Mouse (Mus musculus) CH12.LX (cell line): ENCODE measurements at regions not wholly inside any gene's neighbourhood (a gene's known extent, or its start where the extent isn't known, plus 50 kb on each side); places are given as distances from the start of the nearest gene placed in this dataset.

Source experiments
- DNase-seq: peaks from one replicate; pipeline ENCODE4 v3.0.0-alpha.2; 2013; ENCODE audit errors: extremely low read depth
- H3K27ac ChIP-seq: 2 replicates; pipeline ENCODE4 v1.5.1; 2012; ENCODE audit warnings: low read depth, mild to moderate bottlenecking, control low read depth, moderate library complexity; ENCODE audit not compliant: insufficient read depth
- H3K27me3 ChIP-seq: replicated peaks from 2 replicates; pipeline ENCODE3; 2012; ENCODE audit warnings: inconsistent platforms
- H3K36me3 ChIP-seq, 2 experiments: replicated peaks in 1 of 2; 2 replicates each; pipeline versions ENCODE3 to v1.6.1; 2012; ENCODE audit warnings: inconsistent platforms in 1 of 2, low read length in 1 of 2, mild to moderate bottlenecking in 1 of 2, mixed read lengths in 1 of 2, moderate library complexity in 1 of 2; ENCODE audit not compliant: control insufficient read depth in 1 of 2, insufficient read depth in 1 of 2
- H3K4me1 ChIP-seq, 2 experiments: 2 replicates each; pipeline ENCODE4 v1.6.1; 2012; ENCODE audit warnings: inconsistent platforms in 1 of 2, moderate library complexity in 1 of 2; ENCODE audit not compliant: insufficient read depth in 2 of 2, control insufficient read depth in 1 of 2
- H3K4me2 ChIP-seq: 2 replicates; pipeline ENCODE4 v1.6.1; 2012; ENCODE audit warnings: low read depth, mild to moderate bottlenecking, control low read depth; ENCODE audit not compliant: poor library complexity, insufficient read depth, severe bottlenecking
- H3K4me3 ChIP-seq, 3 experiments: fragments of 150-350 bp in 1 of 3; sonication (generic) in 1 of 3; replicated peaks in 1 of 3; 2 replicates each; pipeline versions ENCODE3 to v1.5.1; 2011 to 2012; ENCODE audit warnings: low read depth in 2 of 3, low read length in 2 of 3, mild to moderate bottlenecking in 2 of 3, moderate library complexity in 2 of 3, control low read depth in 1 of 3, improper control_type of control experiment in 1 of 3, inconsistent platforms in 1 of 3, mixed read lengths in 1 of 3; ENCODE audit not compliant: poor library complexity in 1 of 3
- H3K79me2 ChIP-seq: replicated peaks from 2 replicates; pipeline ENCODE4 v1.6.1; 2012; ENCODE audit warnings: mild to moderate bottlenecking, moderate library complexity; ENCODE audit not compliant: control insufficient read depth, poor library complexity, insufficient read depth, severe bottlenecking; ENCODE audit errors: extremely low read depth
- H3K9ac ChIP-seq: 2 replicates; pipeline ENCODE4 v1.6.1; 2012; ENCODE audit warnings: low read depth, mild to moderate bottlenecking, control low read depth, moderate library complexity; ENCODE audit not compliant: insufficient read depth
- H3K9me3 ChIP-seq: replicated peaks from 2 replicates; pipeline ENCODE3; 2012; ENCODE audit warnings: low read length, inconsistent platforms, mixed read lengths
- BHLHE40 ChIP-seq: IDR thresholded peaks from 2 replicates; pipeline ENCODE4 v1.6.1; 2011; ENCODE audit warnings: mild to moderate bottlenecking, low read depth, low read length, improper control_type of control experiment
- ELF1 ChIP-seq: IDR thresholded peaks from 2 replicates; pipeline ENCODE4 v1.6.1; 2014; ENCODE audit warnings: low read depth, mild to moderate bottlenecking, inconsistent platforms, low read length, improper control_type of control experiment
- EP300 ChIP-seq: IDR thresholded peaks from 2 replicates; pipeline ENCODE4 v1.6.1; 2011; ENCODE audit warnings: low read length, improper control_type of control experiment
- ETS1 ChIP-seq: conservative IDR thresholded peaks from 2 replicates; pipeline ENCODE4 v1.6.1; 2012; ENCODE audit warnings: low read depth, mild to moderate bottlenecking, inconsistent platforms, low read length, improper control_type of control experiment, moderate library complexity
- GABPA ChIP-seq: IDR thresholded peaks from 2 replicates; pipeline ENCODE4 v1.6.1; 2012; ENCODE audit warnings: low read depth, low read length, improper control_type of control experiment, inconsistent platforms; ENCODE audit not compliant: insufficient replicate concordance
- IRF4 ChIP-seq: IDR thresholded peaks from 2 replicates; pipeline ENCODE4 v1.6.1; 2014; ENCODE audit warnings: low read depth, mild to moderate bottlenecking, inconsistent platforms, low read length, improper control_type of control experiment
- JUN ChIP-seq: IDR thresholded peaks from 2 replicates; pipeline ENCODE4 v1.6.1; 2011; ENCODE audit warnings: low read depth, mild to moderate bottlenecking, low read length, improper control_type of control experiment, moderate library complexity; ENCODE audit not compliant: insufficient read depth
- JUND ChIP-seq: conservative IDR thresholded peaks from 2 replicates; pipeline ENCODE4 v1.6.1; 2011; ENCODE audit warnings: low read depth, low read length, improper control_type of control experiment
- KAT2A ChIP-seq: IDR thresholded peaks from 2 replicates; pipeline ENCODE4 v1.6.1; 2012; ENCODE audit warnings: low read length, improper control_type of control experiment, inconsistent platforms; ENCODE audit not compliant: insufficient replicate concordance
- MAFK ChIP-seq: IDR thresholded peaks from 2 replicates; pipeline ENCODE4 v1.6.1; 2011; ENCODE audit warnings: low read length, improper control_type of control experiment; ENCODE audit not compliant: insufficient replicate concordance
- MAX ChIP-seq: IDR thresholded peaks from 2 replicates; pipeline ENCODE4 v1.6.1; 2011; ENCODE audit warnings: low read length, improper control_type of control experiment
- MAZ ChIP-seq: IDR thresholded peaks from 2 replicates; pipeline ENCODE4 v1.6.1; 2012; ENCODE audit warnings: low read depth, mild to moderate bottlenecking, inconsistent platforms, low read length, improper control_type of control experiment, moderate library complexity
- MXI1 ChIP-seq: IDR thresholded peaks from 2 replicates; pipeline ENCODE4 v1.6.1; 2011; ENCODE audit warnings: mild to moderate bottlenecking, low read depth, low read length, improper control_type of control experiment
- NELFE ChIP-seq: IDR thresholded peaks from 2 replicates; pipeline ENCODE4 v1.6.1; 2011; ENCODE audit warnings: low read depth, low read length, improper control_type of control experiment
- NRF1 ChIP-seq: IDR thresholded peaks from 2 replicates; pipeline ENCODE4 v1.6.1; 2014; ENCODE audit warnings: low read depth, mild to moderate bottlenecking, inconsistent platforms, low read length, improper control_type of control experiment, moderate library complexity
- POLR2A ChIP-seq: IDR thresholded peaks from 2 replicates; pipeline ENCODE4 v1.6.1; 2011; ENCODE audit warnings: low read depth, mild to moderate bottlenecking, improper control_type of control experiment, low read length
- SIN3A ChIP-seq: IDR thresholded peaks from 2 replicates; pipeline ENCODE4 v1.6.1; 2012; ENCODE audit warnings: low read length, improper control_type of control experiment, inconsistent platforms
- TBP ChIP-seq: conservative IDR thresholded peaks from 2 replicates; pipeline ENCODE4 v1.6.1; 2011; ENCODE audit warnings: low read depth, low read length, improper control_type of control experiment
- USF1 ChIP-seq: IDR thresholded peaks from 2 replicates; pipeline ENCODE4 v1.6.1; 2014; ENCODE audit warnings: low read depth, mild to moderate bottlenecking, inconsistent platforms, low read length, improper control_type of control experiment
- USF2 ChIP-seq: conservative IDR thresholded peaks from 2 replicates; pipeline ENCODE4 v1.6.1; 2011; ENCODE audit warnings: low read depth, low read length, improper control_type of control experiment
- ZC3H11A ChIP-seq: IDR thresholded peaks from 2 replicates; pipeline ENCODE4 v1.6.1; 2012; ENCODE audit warnings: low read depth, mild to moderate bottlenecking, inconsistent platforms, low read length, improper control_type of control experiment
- ZNF384 ChIP-seq: IDR thresholded peaks from 2 replicates; pipeline ENCODE4 v1.6.1; 2012; ENCODE audit warnings: low read depth, low read length, improper control_type of control experiment, inconsistent platforms
- dilution Hi-C: fragments of 300-500 bp; cut with MboI; formaldehyde crosslinking; loops from 2 replicates; pipeline ENCODE4 v1.14.3; 2020; ENCODE audit warnings: low sequenced_read_pairs; ENCODE audit not compliant: extremely low pct_unique_long_range_greater_than_20kb, extremely low pct_ligation_motif_present
- in situ Hi-C: fragments of 300-500 bp; cut with MboI; formaldehyde crosslinking; loops from 3 replicates; pipeline ENCODE4 v1.14.3; 2019; ENCODE audit warnings: low sequenced_read_pairs, low pct_ligation_motif_present, low pct_unique_long_range_greater_than_20kb, mixed read lengths

- Histone ChIP-seq H3K4me1 (peaks cover 0 to 5% of the 10 kb centered on the region in 2 experiments; a peak in 1 of 4 replicates), H3K4me2 (no peak overlapping the region), H3K36me3 (no peaks in the 10 kb centered on the region), H3K79me2 (no peaks in the 10 kb centered on the region), H3K9me3 (no peaks in the 10 kb centered on the region), H3K27ac (no peak overlapping the region), H3K27me3 (no peaks in the 10 kb centered on the region), H3K9ac (no peak overlapping the region), H3K4me3 (no peak overlapping the region)
- no peak for DNase-seq
- in situ Hi-C loops (loop anchor here (25.0 kb wide), 1 partner anchor 456 kb away; the partner anchor contains the start of gene Efnb1), dilution Hi-C loops (no loop called here)
- TF ChIP-seq EP300: no peak
Observed at GRCm38 (mm10) chrX:99592980-99593379, 121.9 kb upstream of the Pja1 start.

- no peak overlapping the region for H3K27ac ChIP-seq
- TF ChIP-seq MAX: no peak
- TF ChIP-seq ZNF384: no peak
- no peak for TF ChIP-seq ZC3H11A
- TF ChIP-seq JUN: no peak
- no peak for TF ChIP-seq USF1
- TF ChIP-seq MAFK: no peak
- TF ChIP-seq, all 38 proteins: peak for 0
- no peaks in the 10 kb centered on the region for H3K4me1 ChIP-seq
- DNase-seq: no peak
- H3K4me3 ChIP-seq: no peak overlapping the region
- no peaks in the 10 kb centered on the region for H3K36me3 ChIP-seq
- in situ Hi-C loops (loop anchor here (25.0 kb wide), 1 partner anchor 450 kb away; the partner anchor contains the start of gene Efnb1), dilution Hi-C loops (no loop called here)
- no peak overlapping the region for H3K4me2 ChIP-seq
- H3K79me2 ChIP-seq: no peaks in the 10 kb centered on the region
- no peaks in the 10 kb centered on the region for H3K27me3 ChIP-seq
- no peaks in the 10 kb centered on the region for H3K9me3 ChIP-seq
- no peak overlapping the region for H3K9ac ChIP-seq
Observed at GRCm38 (mm10) chrX:99587284-99587683, 116.2 kb upstream of the Pja1 start.

- in situ Hi-C loops: loop anchor here (25.0 kb wide), 1 partner anchor 449 kb away; the partner anchor contains the start of gene Efnb1
- H3K36me3 ChIP-seq: no peaks in the 10 kb centered on the region
- dilution Hi-C loops: no loop called here
- DNase-seq: no peak
- no peaks in the 10 kb centered on the region for H3K9me3 ChIP-seq
- no peak overlapping the region for H3K27ac ChIP-seq
- H3K79me2 ChIP-seq: no peaks in the 10 kb centered on the region
- H3K4me2 ChIP-seq: no peak overlapping the region
- no peaks in the 10 kb centered on the region for H3K27me3 ChIP-seq
- no peak overlapping the region for H3K9ac ChIP-seq
- no peak overlapping the region for H3K4me3 ChIP-seq
- no peaks in the 10 kb centered on the region for H3K4me1 ChIP-seq
- TF ChIP-seq ZNF384 (no peak), SIN3A (no peak), JUN (no peak), MXI1 (no peak), KAT2A (no peak), TBP (no peak), POLR2A (no peak), IRF4 (no peak), ETS1 (no peak), BHLHE40 (no peak), JUND (no peak), EP300 (no peak), USF2 (no peak), NELFE (no peak), GABPA (no peak), ELF1 (no peak), NRF1 (no peak), ZC3H11A (no peak), MAZ (no peak)
Observed at GRCm38 (mm10) chrX:99586282-99586681, 115.2 kb upstream of the Pja1 start.
